Mouse (Mus musculus) urinary bladder, postnatal 36 days (tissue): Measurements from ENCODE around the gene Zfp28.
"Not testable (repeated sequence)": the region's sequence is repeated elsewhere in the genome, so short reads cannot be mapped to it uniquely, and the experiment has no call there.

ENCODE experiments used
- DNase-seq, 2 experiments: peaks; one replicate each; pipeline ENCODE4 v3.0.0; 2022; ENCODE audit warnings: low spot score in 2 of 2, mixed read lengths in 1 of 2

Gene Zfp28

GRCm38 (mm10) chr7:6383044-6383455 lies at the start of gene Zfp28:
Zfp28 (plus strand) TSS chr7:6383295.
- DNase-seq, result peak; percentile 87 to 93

- no peak for DNase-seq
These were observed 43.2 kb upstream of the Zfp28 start for GRCm38 (mm10) chr7:6339865-6340264.

- DNase-seq, result peak; percentile 45
These were observed 39.5 kb upstream of the Zfp28 start, which contains the start of gene Gm3854 for GRCm38 (mm10) chr7:6343501-6344071. Gm3854 (plus strand) TSS chr7:6343759.

- no peak for DNase-seq
These were observed 39.0 kb upstream of the Zfp28 start for GRCm38 (mm10) chr7:6344124-6344523.

- DNase-seq, result no peak
These were observed 25.0 kb upstream of the Zfp28 start for GRCm38 (mm10) chr7:6358121-6358520.

GRCm38 (mm10) chr7:6358937-6359590 lies 24.0 kb upstream of the Zfp28 start:
- no peak for DNase-seq

- no peak for DNase-seq
These were observed 22.5 kb upstream of the Zfp28 start for GRCm38 (mm10) chr7:6360477-6361060.

- no peak for DNase-seq
These were observed 21.3 kb upstream of the Zfp28 start for GRCm38 (mm10) chr7:6361756-6362155.

GRCm38 (mm10) chr7:6362268-6363046 lies 20.6 kb upstream of the Zfp28 start:
- peak; percentile 99 for DNase-seq

- no peak for DNase-seq
These were observed 20.0 kb upstream of the Zfp28 start, which contains the start of gene Zfp78 for GRCm38 (mm10) chr7:6363047-6363488. Zfp78 (plus strand) TSS chr7:6363280.

- DNase-seq, result no peak
These were observed 18.3 kb upstream of the Zfp28 start for GRCm38 (mm10) chr7:6364761-6365160.

GRCm38 (mm10) chr7:6367185-6367584 lies 15.9 kb upstream of the Zfp28 start:
- DNase-seq, result no peak

GRCm38 (mm10) chr7:6368146-6368545 lies 14.9 kb upstream of the Zfp28 start:
- DNase-seq, result not testable (repeated sequence)

GRCm38 (mm10) chr7:6369460-6369859 lies 13.6 kb upstream of the Zfp28 start:
- DNase-seq, result no peak

- no peak for DNase-seq
These were observed 10.1 kb upstream of the Zfp28 start for GRCm38 (mm10) chr7:6372993-6373392.

- DNase-seq, result no peak
These were observed 4.7 kb upstream of the Zfp28 start for GRCm38 (mm10) chr7:6378441-6378840.

GRCm38 (mm10) chr7:6381431-6381830 lies 1.7 kb upstream of the Zfp28 start:
- DNase-seq, result no peak

GRCm38 (mm10) chr7:6384011-6384410 lies 916 bp downstream of the Zfp28 start:
- DNase-seq, result no peak

- no peak for DNase-seq
These were observed 3.9 kb downstream of the Zfp28 start for GRCm38 (mm10) chr7:6386995-6387394.

- DNase-seq, result no peak
These were observed 5.9 kb downstream of the Zfp28 start for GRCm38 (mm10) chr7:6388971-6389370.

GRCm38 (mm10) chr7:6389449-6389848 lies 6.4 kb downstream of the Zfp28 start:
- DNase-seq, result no peak
